Mouse (Mus musculus) lung, embryonic 16.5 days (tissue): ENCODE measurements around the gene Gm45234. TPM values are rescaled to one million over a fixed set of nuclear protein-coding genes. Genes with fewer than 3 reads are reported as not detected.

Experiments used
- ATAC-seq: fragments of 200-750 bp; cut with Nextera tagmentation; 2 replicates; pipeline ENCODE4 v1.8.0; 2017; ENCODE audit warnings: low read depth, mild to moderate bottlenecking, moderate library complexity
- H3K27ac ChIP-seq: fragments of 300-500 bp; sonication (generic); 2 replicates; pipeline ENCODE4 v1.5.1; 2014; ENCODE audit warnings: mild to moderate bottlenecking, control low read depth, low read length
- H3K27me3 ChIP-seq: fragments of 300-500 bp; sonication (generic); 2 replicates; pipeline ENCODE4 v1.6.1; 2014; ENCODE audit warnings: low read depth, low read length, mixed read lengths; ENCODE audit not compliant: control insufficient read depth, insufficient read depth
- H3K36me3 ChIP-seq: fragments of 300-500 bp; sonication (generic); 2 replicates; pipeline ENCODE4 v1.6.1; 2014; ENCODE audit warnings: low read length; ENCODE audit not compliant: control insufficient read depth, insufficient read depth
- H3K4me1 ChIP-seq: fragments of 300-500 bp; sonication (generic); replicated peaks from 2 replicates; pipeline ENCODE4 v1.6.1; 2014; ENCODE audit warnings: low read length, mixed read lengths; ENCODE audit not compliant: control insufficient read depth, insufficient read depth
- H3K4me2 ChIP-seq: fragments of 300-500 bp; sonication (generic); 2 replicates; pipeline ENCODE4 v1.6.1; 2014; ENCODE audit warnings: low read depth, low read length, control low read depth
- H3K4me3 ChIP-seq: fragments of 300-500 bp; sonication (generic); 2 replicates; pipeline ENCODE4 v1.5.1; 2014; ENCODE audit warnings: mild to moderate bottlenecking, low read length, control low read depth
- H3K9ac ChIP-seq: fragments of 300-500 bp; sonication (generic); 2 replicates; pipeline ENCODE4 v1.6.1; 2014; ENCODE audit warnings: low read length, control low read depth
- H3K9me3 ChIP-seq: fragments of 300-500 bp; sonication (generic); 2 replicates; pipeline ENCODE4 v1.6.1; 2016; ENCODE audit warnings: low read length; ENCODE audit not compliant: control insufficient read depth
- WGBS: fragments of 180-500 bp; shearing (Covaris S2); extraction: QIAGEN DNeasy Blood & Tissue Kit; methylation state at CpG from one replicate; pipeline ENCODE4 v1.1.7; 2014; 5-methylcytosine and 5-hydroxymethylcytosine counted together
- polyA plus RNA-seq: library from polyadenylated mRNA; unstranded; fragments of >200 nt; fragmentation: Nextera tagmentation; extraction: Ambion mirVana; gene quantifications from 2 replicates; pipeline ENCODE4 v1.2.1, GENCODE M21; 2015

Gm45234 gene
- polyA plus RNA-seq, 1 experiment from 2014 or later, result not detected

DNA sequence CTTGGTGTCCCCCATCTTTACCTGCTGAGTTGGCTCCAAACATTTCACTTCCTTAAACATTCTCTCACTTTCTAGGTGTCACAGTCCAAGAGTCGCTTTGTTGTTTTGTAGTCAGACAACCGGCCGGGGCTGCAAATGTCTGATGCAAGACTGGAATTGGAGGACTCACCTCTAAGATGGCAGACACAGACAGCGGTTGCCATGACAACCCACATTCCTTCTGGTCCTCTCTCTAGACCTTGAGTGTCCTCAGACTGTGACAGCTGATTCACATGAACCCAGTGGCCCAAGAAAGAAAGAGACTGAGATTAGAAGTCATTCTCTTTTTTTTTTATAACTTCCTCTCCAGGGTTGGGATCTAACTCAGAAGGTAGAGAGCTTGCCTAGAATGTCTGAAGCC is 33.7 kb upstream of the Gm45234 start:
- H3K4me3 ChIP-seq, result no peak overlapping the region
- no peaks in the 10 kb centered on the region for H3K36me3 ChIP-seq
- no peak overlapping the region for H3K27ac ChIP-seq
- no peak overlapping the region for H3K9ac ChIP-seq
- H3K4me1 ChIP-seq, result no peaks in the 10 kb centered on the region
- H3K4me2 ChIP-seq, result no peak overlapping the region
- 58% methylated on average over 4 of the region's 4 CpGs for whole genome bisulfite sequencing
- no peaks in the 10 kb centered on the region for H3K9me3 ChIP-seq
- H3K27me3 ChIP-seq, result no peaks in the 10 kb centered on the region
- no peak for ATAC-seq

DNA sequence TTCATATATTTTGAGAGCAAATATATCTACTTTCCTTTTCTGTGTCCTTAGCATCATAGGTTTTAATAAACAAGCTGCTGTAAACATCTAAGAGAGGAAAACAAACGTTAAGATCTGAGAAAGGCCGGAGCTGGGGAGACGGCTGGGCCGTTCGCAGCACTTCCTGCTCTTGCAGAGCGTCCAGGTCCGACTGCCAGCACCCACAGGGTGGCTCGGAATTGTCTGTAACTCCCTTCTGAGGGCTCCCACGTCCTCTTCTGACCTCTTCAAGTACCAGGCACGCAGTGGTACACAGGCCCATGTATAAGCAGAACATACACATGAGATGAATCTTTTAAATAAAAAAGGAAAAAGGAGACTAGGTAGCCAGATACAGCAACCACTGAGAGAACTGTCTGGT is 31.9 kb upstream of the Gm45234 start:
- WGBS, result 59% methylated on average over 10 of the region's 10 CpGs
- H3K4me1 ChIP-seq, result 0 out of 2 replicates have a peak, but pooled peaks cover under 1% of the 10 kb centered on the region
- no peak for ATAC-seq
- no peak overlapping the region for H3K9ac ChIP-seq
- H3K27ac ChIP-seq, result no peak overlapping the region
- no peak overlapping the region for H3K4me3 ChIP-seq
- H3K27me3 ChIP-seq, result no peaks in the 10 kb centered on the region
- H3K9me3 ChIP-seq, result no peaks in the 10 kb centered on the region
- H3K36me3 ChIP-seq, result no peaks in the 10 kb centered on the region
- no peak overlapping the region for H3K4me2 ChIP-seq

DNA sequence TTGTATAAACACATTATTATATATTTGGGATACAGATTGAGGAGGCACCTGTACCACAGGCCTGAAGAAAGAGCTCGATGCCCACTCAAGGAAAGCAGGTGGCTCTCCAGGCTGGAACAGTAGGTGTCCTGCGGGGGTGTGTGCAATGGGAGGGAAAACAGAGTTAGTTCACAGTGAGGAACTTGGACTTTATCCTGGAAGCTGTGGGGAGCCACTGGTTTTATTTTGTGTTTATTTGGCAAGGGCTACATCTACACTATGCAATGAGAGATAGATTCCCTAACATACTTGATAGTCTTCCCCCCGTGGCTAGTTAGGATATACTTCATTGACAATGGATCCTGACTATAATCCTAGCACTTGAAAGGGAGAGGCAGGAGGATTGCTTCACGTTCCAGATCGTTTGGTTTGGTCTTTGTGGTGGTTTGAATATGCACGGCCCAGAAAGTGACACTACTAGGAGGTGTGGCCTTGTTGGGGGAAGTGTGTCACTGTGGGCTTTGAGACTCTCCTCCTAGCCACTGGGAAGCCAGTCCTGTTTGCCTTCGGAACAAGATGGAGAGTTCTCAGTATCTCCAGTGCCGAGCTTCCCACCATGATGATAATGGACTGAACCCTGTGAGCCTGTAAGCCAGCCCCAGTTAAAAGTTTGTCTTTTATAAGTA is 31.1 kb upstream of the Gm45234 start:
- Histone ChIP-seq H3K4me3 (no peak overlapping the region), H3K4me1 (0 out of 2 replicates have a peak, but pooled peaks cover 6% of the 10 kb centered on the region), H3K9me3 (no peaks in the 10 kb centered on the region), H3K27ac (no peak overlapping the region), H3K4me2 (no peak overlapping the region), H3K27me3 (no peaks in the 10 kb centered on the region), H3K36me3 (no peaks in the 10 kb centered on the region), H3K9ac (no peak overlapping the region)
- WGBS, result 50% methylated on average over 8 of the region's 8 CpGs
- ATAC-seq, result no peak

DNA sequence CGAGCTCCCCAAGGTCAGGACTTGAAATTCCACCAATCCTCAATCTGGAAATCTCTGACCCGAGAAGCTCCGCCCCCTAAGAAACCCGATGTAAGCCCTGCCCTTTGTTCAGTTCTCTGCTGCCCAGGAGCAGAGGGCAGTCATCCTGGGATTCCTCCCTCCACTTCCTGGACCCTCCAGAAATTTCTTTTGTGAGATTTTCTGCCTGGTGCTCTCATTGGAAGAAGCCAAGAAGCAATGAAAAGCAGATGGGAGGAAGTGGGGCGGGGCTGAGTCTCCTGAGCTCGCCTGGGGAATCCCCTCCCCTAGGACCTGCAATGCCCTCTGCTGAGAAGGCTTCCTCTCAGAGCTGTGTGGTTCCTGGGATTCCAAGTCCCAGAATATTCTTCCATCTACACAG is 26.6 kb upstream of the Gm45234 start:
- peak overlapping the region; percentile 34; the same call in 1 of the 2 replicates for H3K9ac ChIP-seq
- peaks cover 2% of the 10 kb centered on the region; the same call in 1 of the 2 replicates for H3K27me3 ChIP-seq
- H3K27ac ChIP-seq, result no peak overlapping the region; the same call in 1 of the 2 replicates
- H3K4me2 ChIP-seq, result peak overlapping the region; percentile 46
- H3K4me3 ChIP-seq, result peak overlapping the region; percentile 39
- 17% methylated on average over 6 of the region's 6 CpGs for WGBS
- no peaks in the 10 kb centered on the region for H3K9me3 ChIP-seq
- H3K4me1 ChIP-seq, result peaks cover 9% of the 10 kb centered on the region; the same call in 1 of the 2 replicates
- peak; percentile 42; the same call in 1 of the 2 replicates for ATAC-seq
- no peaks in the 10 kb centered on the region for H3K36me3 ChIP-seq

DNA sequence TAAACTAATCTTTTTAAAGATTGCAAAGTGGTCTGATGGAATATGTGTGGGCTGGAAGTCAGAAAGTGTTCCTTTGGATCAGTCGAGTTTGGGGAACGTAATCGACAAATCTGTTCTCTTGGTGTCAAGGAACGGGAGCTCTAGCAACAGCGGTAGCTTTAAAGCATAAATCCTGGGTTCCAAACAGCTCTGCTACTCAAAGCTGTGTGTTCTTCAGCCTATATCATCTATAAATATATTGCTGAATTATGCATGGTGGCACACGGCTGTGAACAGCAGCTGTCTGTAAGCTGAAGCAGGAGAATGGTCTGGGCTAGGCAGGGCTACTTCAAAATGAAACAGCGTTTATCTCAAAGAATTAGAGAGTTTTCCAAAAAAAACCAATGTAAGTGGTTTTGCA is 25.1 kb upstream of the Gm45234 start:
- no peak overlapping the region for H3K9ac ChIP-seq

DNA sequence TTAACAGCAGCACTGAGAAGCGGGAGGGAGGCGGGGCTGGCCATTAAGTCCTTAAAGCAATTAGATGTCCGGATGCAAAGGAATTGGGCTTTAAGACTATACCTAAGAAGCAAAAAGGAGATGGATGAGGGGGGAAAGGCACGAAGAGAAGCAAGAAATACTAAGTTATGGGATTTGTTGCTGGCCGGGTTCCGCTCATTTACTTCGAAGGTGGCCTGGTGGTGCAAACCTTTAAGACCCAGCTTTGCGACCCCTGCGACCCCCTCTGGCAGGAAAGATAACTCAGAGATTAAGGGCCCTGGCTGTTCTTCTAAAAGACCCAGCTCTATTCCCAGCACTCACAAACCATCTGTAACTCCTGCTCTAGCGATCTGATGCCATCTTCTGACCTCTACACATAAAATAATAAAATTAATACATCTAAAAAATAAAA is 24.2 kb upstream of the Gm45234 start:
- peaks cover 9% of the 10 kb centered on the region; the same call in 1 of the 2 replicates for H3K4me1 ChIP-seq
- peaks cover 2% of the 10 kb centered on the region; the same call in 1 of the 2 replicates for H3K27me3 ChIP-seq
- no peaks in the 10 kb centered on the region for H3K9me3 ChIP-seq
- WGBS, result 5% methylated on average over 10 of the region's 10 CpGs
- no peaks in the 10 kb centered on the region for H3K36me3 ChIP-seq
- no peak overlapping the region for H3K27ac ChIP-seq
- H3K9ac ChIP-seq, result peak overlapping the region; percentile 59
- ATAC-seq, result peak; percentile 68
- peak overlapping the region; percentile 81 for H3K4me2 ChIP-seq
- peak overlapping the region; percentile 51 for H3K4me3 ChIP-seq

More for the DNA sequence above, 25.1 kb upstream of the Gm45234 start:
- Histone ChIP-seq H3K4me2 (no peak overlapping the region), H3K27ac (no peak overlapping the region), H3K9me3 (no peaks in the 10 kb centered on the region), H3K4me1 (peaks cover 9% of the 10 kb centered on the region; the same call in 1 of the 2 replicates), H3K27me3 (peaks cover 2% of the 10 kb centered on the region; the same call in 1 of the 2 replicates), H3K4me3 (no peak overlapping the region), H3K36me3 (no peaks in the 10 kb centered on the region)
- no peak for ATAC-seq
- WGBS, result 82% methylated on average over 7 of the region's 7 CpGs

DNA sequence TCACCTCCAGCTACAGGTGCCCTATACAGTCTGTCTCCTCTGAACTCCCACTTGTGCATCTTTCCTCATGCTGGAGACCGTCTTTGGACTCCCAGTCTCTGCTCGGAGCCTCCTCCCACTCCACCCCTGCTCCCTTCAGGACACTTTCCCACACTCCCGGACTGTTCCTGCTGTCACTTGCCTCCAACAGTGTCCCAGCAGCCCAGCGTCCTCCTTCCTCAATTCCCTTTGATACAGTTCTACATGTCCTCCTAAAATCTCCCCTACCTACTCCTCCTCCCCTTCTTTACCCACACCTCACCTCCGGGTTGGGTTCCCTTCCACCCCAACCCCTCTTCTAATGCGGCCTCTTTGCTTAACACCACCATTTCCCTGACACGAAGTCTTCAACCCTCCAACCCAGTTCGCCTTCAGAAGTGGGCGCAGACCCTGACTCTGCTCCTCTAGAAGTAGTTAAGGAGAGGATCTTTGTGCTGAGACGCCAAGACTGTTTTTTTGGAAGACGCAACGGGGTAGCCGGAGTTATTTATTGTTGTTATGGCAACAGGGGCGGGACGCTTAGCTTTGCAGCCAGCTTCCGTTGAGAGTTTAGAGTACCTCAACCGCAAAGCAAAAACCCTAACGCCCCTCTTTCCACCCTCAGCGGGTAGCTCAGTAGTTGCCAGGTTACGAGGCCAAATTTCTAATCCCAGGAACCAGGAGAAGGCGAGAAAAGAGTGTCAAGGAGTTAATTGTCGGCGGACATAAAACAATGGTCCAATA is 23.6 kb upstream of the Gm45234 start, which contains the start of gene Lrrc23:
Gene Lrrc23 (minus strand): TSS at position 506 of the 762 bp plus-strand sequence.
- peaks cover 2% of the 10 kb centered on the region; the same call in 1 of the 2 replicates for H3K27me3 ChIP-seq
- peak within 1 kb of the TSS; percentile 59 for H3K9ac ChIP-seq
- peak within 1 kb of the TSS; percentile 81 for H3K4me2 ChIP-seq
- 2% methylated on average over 23 of the region's 23 CpGs for WGBS
- peak; percentile 58 for ATAC-seq
- peaks cover 9% of the 10 kb centered on the region; the same call in 1 of the 2 replicates for H3K4me1 ChIP-seq
- H3K9me3 ChIP-seq, result no peaks in the 10 kb centered on the region
- H3K4me3 ChIP-seq, result peak within 1 kb of the TSS; percentile 51
- H3K36me3 ChIP-seq, result no peaks in the 10 kb centered on the region
- H3K27ac ChIP-seq, result no peak within 1 kb of the TSS

DNA sequence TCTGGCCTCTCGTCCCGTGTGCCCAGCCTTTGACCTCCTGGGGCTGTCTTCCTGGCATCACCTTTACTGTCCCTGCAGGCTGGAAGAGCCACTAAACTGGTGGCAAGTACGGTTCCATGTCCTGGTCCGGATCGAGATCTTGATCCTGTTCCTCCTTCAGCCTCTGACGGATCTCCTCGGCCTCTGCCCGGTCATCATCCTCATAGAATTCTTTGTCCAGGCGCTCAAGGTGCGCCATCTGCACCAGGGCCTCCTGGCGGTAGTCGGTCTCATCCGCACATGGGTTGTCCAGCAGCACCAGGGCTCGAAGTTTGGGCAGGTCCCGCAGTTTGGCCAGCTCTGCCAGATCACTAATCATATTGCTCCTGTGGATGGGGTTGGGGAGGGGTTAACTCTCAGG is 14.7 kb upstream of the Gm45234 start:
- no peak for ATAC-seq
- no peak overlapping the region for H3K9ac ChIP-seq
- no peak overlapping the region for H3K27ac ChIP-seq
- no peaks in the 10 kb centered on the region for H3K36me3 ChIP-seq
- no peaks in the 10 kb centered on the region for H3K9me3 ChIP-seq
- peaks cover 3% of the 10 kb centered on the region for H3K27me3 ChIP-seq
- 80% methylated on average over 15 of the region's 15 CpGs for WGBS
- no peak overlapping the region for H3K4me3 ChIP-seq
- H3K4me1 ChIP-seq, result peaks cover 12% of the 10 kb centered on the region; the same call in 1 of the 2 replicates
- H3K4me2 ChIP-seq, result no peak overlapping the region

DNA sequence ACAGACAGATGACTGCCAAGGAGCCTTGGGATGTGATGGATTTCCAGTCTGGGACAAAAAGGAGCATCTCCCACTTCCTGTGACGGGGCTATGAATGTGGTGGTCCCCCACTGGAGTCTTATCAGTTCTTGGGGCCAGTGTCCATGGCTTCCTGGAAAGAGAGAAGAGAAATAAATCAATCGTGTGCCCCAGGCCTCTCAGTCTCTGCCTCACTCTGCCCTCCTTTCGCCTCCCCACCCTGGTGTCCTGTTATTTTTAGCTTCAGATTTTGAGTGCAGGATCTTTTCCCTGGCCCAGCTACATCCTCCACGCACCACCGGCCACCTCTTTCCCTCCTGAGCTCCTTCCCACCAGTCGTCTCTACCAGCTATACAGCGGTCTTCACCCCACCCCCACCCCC is 14.2 kb upstream of the Gm45234 start:
- Histone ChIP-seq H3K9me3 (no peaks in the 10 kb centered on the region), H3K36me3 (no peaks in the 10 kb centered on the region), H3K27ac (no peak overlapping the region), H3K4me3 (peak overlapping the region; percentile 56; the same call in 1 of the 2 replicates), H3K4me1 (peaks cover 12% of the 10 kb centered on the region; the same call in 1 of the 2 replicates), H3K9ac (no peak overlapping the region; the same call in 1 of the 2 replicates), H3K4me2 (peak overlapping the region; percentile 95), H3K27me3 (peaks cover 3% of the 10 kb centered on the region)
- 49% methylated on average over 7 of the region's 7 CpGs for WGBS
- no peak for ATAC-seq
